Mouse (Mus musculus) MEL (cell line): Measurements from ENCODE around the gene Ranbp2. TPM values are rescaled to one million over a fixed set of nuclear protein-coding genes. Genes with fewer than 3 reads are reported as not detected.

Experiments used
- DNase-seq: peaks from one replicate; pipeline ENCODE4 v3.0.0; 2011; ENCODE audit warnings: low read depth, low spot score
- H3K27ac ChIP-seq: 2 replicates; pipeline ENCODE4 v1.5.1; 2012; ENCODE audit warnings: low read depth, mild to moderate bottlenecking, control low read depth, low read length, moderate library complexity; ENCODE audit not compliant: control insufficient read depth
- H3K27me3 ChIP-seq, 2 experiments: fragments of 150-350 bp in 1 of 2; sonication (generic) in 1 of 2; 2 replicates each; pipeline ENCODE4 v1.6.1; 2012; ENCODE audit warnings: low read length in 2 of 2, mild to moderate bottlenecking in 2 of 2, improper control_type of control experiment in 1 of 2, moderate library complexity in 1 of 2; ENCODE audit not compliant: insufficient read depth in 2 of 2, control insufficient read depth in 1 of 2
- H3K36me3 ChIP-seq, 2 experiments: 2 replicates each; pipeline ENCODE4 v1.6.1; 2012 to 2014; ENCODE audit warnings: low read length in 2 of 2, improper control_type of control experiment in 1 of 2, inconsistent platforms in 1 of 2, mild to moderate bottlenecking in 1 of 2; ENCODE audit not compliant: insufficient read depth in 2 of 2, control insufficient read depth in 1 of 2
- H3K4me1 ChIP-seq, 2 experiments: fragments of 150-350 bp in 1 of 2; sonication (generic) in 1 of 2; 2 replicates each; pipeline ENCODE4 v1.6.1; 2012; ENCODE audit warnings: low read length in 2 of 2, improper control_type of control experiment in 1 of 2, mild to moderate bottlenecking in 1 of 2; ENCODE audit not compliant: insufficient read depth in 2 of 2, control insufficient read depth in 1 of 2
- H3K4me3 ChIP-seq, 2 experiments: fragments of 150-350 bp in 1 of 2; sonication (generic) in 1 of 2; 2 replicates each; pipeline ENCODE4 v1.5.1; 2012; ENCODE audit warnings: low read depth in 2 of 2, low read length in 2 of 2, mild to moderate bottlenecking in 2 of 2, moderate library complexity in 2 of 2, control low read depth in 1 of 2, improper control_type of control experiment in 1 of 2; ENCODE audit not compliant: control insufficient read depth in 1 of 2, insufficient read depth in 1 of 2
- H3K79me2 ChIP-seq: 2 replicates; pipeline ENCODE4 v1.6.1; 2012; ENCODE audit warnings: mild to moderate bottlenecking, low read length, moderate library complexity; ENCODE audit not compliant: control insufficient read depth, poor library complexity, insufficient read depth
- H3K9ac ChIP-seq: 2 replicates; pipeline ENCODE4 v1.6.1; 2012; ENCODE audit warnings: low read depth, mild to moderate bottlenecking, control low read depth, low read length, moderate library complexity; ENCODE audit not compliant: control insufficient read depth, poor library complexity, severe bottlenecking
- H3K9me3 ChIP-seq: fragments of 150-350 bp; sonication (generic); replicated peaks from 2 replicates; pipeline ENCODE4 v1.6.1; 2012; ENCODE audit warnings: mild to moderate bottlenecking, low read length, improper control_type of control experiment, moderate library complexity; ENCODE audit not compliant: insufficient read depth
- BHLHE40 ChIP-seq: IDR thresholded peaks from 2 replicates; pipeline ENCODE4 v1.6.1; 2012; ENCODE audit warnings: low read depth, mild to moderate bottlenecking, inconsistent platforms, low read length, improper control_type of control experiment, borderline replicate concordance
- CHD1 ChIP-seq: IDR thresholded peaks from 2 replicates; pipeline ENCODE4 v1.6.1; 2012; ENCODE audit warnings: low read depth, mild to moderate bottlenecking, inconsistent platforms, low read length, improper control_type of control experiment
- CTCF ChIP-seq, 3 experiments: IDR thresholded peaks in 2 of 3; conservative IDR thresholded peaks in 1 of 3; 2 replicates each; pipeline ENCODE4 v1.5.1; 2011 to 2012; ENCODE audit warnings: low read length in 3 of 3, low read depth in 2 of 3, mild to moderate bottlenecking in 2 of 3, improper control_type of control experiment in 1 of 3, inconsistent platforms in 1 of 3, mixed read lengths in 1 of 3, moderate library complexity in 1 of 3; ENCODE audit not compliant: control insufficient read depth in 1 of 3, insufficient read depth in 1 of 3, poor library complexity in 1 of 3, severe bottlenecking in 1 of 3
- E2F4 ChIP-seq: IDR thresholded peaks from 2 replicates; pipeline ENCODE4 v1.6.1; 2011; ENCODE audit warnings: low read depth, low read length, improper control_type of control experiment, borderline replicate concordance
- GATA1 ChIP-seq: IDR thresholded peaks from 2 replicates; pipeline ENCODE4 v1.6.1; 2011; ENCODE audit warnings: low read depth, low read length, improper control_type of control experiment
- JUND ChIP-seq: IDR thresholded peaks from 2 replicates; pipeline ENCODE4 v1.6.1; 2011; ENCODE audit warnings: low read depth, mild to moderate bottlenecking, improper control_type of control experiment, low read length
- KAT2A ChIP-seq: conservative IDR thresholded peaks from 2 replicates; pipeline ENCODE4 v1.6.1; 2012; ENCODE audit warnings: low read depth, low read length, improper control_type of control experiment, inconsistent platforms
- MAZ ChIP-seq: IDR thresholded peaks from 2 replicates; pipeline ENCODE4 v1.6.1; 2012; ENCODE audit warnings: low read depth, mild to moderate bottlenecking, inconsistent platforms, low read length, improper control_type of control experiment
- MEF2A ChIP-seq: IDR thresholded peaks from 2 replicates; pipeline ENCODE4 v1.6.1; 2014; ENCODE audit warnings: low read depth, mild to moderate bottlenecking, inconsistent platforms, low read length, improper control_type of control experiment; ENCODE audit not compliant: poor library complexity, insufficient replicate concordance, severe bottlenecking; ENCODE audit errors: extremely low read depth
- MXI1 ChIP-seq: IDR thresholded peaks from 2 replicates; pipeline ENCODE4 v1.6.1; 2011; ENCODE audit warnings: mild to moderate bottlenecking, low read depth, low read length, improper control_type of control experiment
- MYC ChIP-seq: IDR thresholded peaks from 2 replicates; pipeline ENCODE4 v1.6.1; 2011; ENCODE audit warnings: low read depth, mild to moderate bottlenecking, low read length, improper control_type of control experiment, moderate library complexity
- NRF1 ChIP-seq: IDR thresholded peaks from 2 replicates; pipeline ENCODE4 v1.6.1; 2014; ENCODE audit warnings: low read depth, mild to moderate bottlenecking, inconsistent platforms, low read length, improper control_type of control experiment, moderate library complexity; ENCODE audit not compliant: poor library complexity, insufficient read depth, severe bottlenecking
- RCOR1 ChIP-seq: IDR thresholded peaks from 2 replicates; pipeline ENCODE4 v1.6.1; 2012; ENCODE audit warnings: low read depth, mild to moderate bottlenecking, inconsistent platforms, low read length, improper control_type of control experiment
- TBP ChIP-seq: IDR thresholded peaks from 2 replicates; pipeline ENCODE4 v1.8.0; 2011; ENCODE audit warnings: low read depth, low read length, improper control_type of control experiment
- UBTF ChIP-seq: IDR thresholded peaks from 2 replicates; pipeline ENCODE4 v1.6.1; 2012; ENCODE audit warnings: low read depth, mild to moderate bottlenecking, inconsistent platforms, low read length, improper control_type of control experiment, moderate library complexity, borderline replicate concordance; ENCODE audit not compliant: insufficient read depth
- USF1 ChIP-seq: IDR thresholded peaks from 2 replicates; pipeline ENCODE4 v1.6.1; 2014; ENCODE audit warnings: low read depth, mild to moderate bottlenecking, inconsistent platforms, low read length, improper control_type of control experiment, moderate library complexity
- USF2 ChIP-seq, 2 experiments: IDR thresholded peaks; 2 replicates each; pipeline ENCODE4 v1.6.1; 2011 to 2012; ENCODE audit warnings: improper control_type of control experiment in 2 of 2, low read length in 2 of 2, borderline replicate concordance in 1 of 2, inconsistent platforms in 1 of 2, low read depth in 1 of 2, mild to moderate bottlenecking in 1 of 2; ENCODE audit not compliant: insufficient read depth in 1 of 2
- ZC3H11A ChIP-seq: IDR thresholded peaks from 2 replicates; pipeline ENCODE4 v1.6.1; 2012; ENCODE audit warnings: low read depth, mild to moderate bottlenecking, inconsistent platforms, low read length, improper control_type of control experiment
- ZKSCAN1 ChIP-seq: IDR thresholded peaks from 2 replicates; pipeline ENCODE4 v1.6.1; 2012; ENCODE audit warnings: low read depth, mild to moderate bottlenecking, inconsistent platforms, low read length, improper control_type of control experiment, moderate library complexity
- ZNF384 ChIP-seq: IDR thresholded peaks from 2 replicates; pipeline ENCODE4 v1.6.1; 2012; ENCODE audit warnings: low read depth, mild to moderate bottlenecking, inconsistent platforms, low read length, improper control_type of control experiment
- polyA plus RNA-seq, 2 experiments: library from polyadenylated mRNA; stranded (reverse) in 1 of 2; unstranded in 1 of 2; fragments of >175 nt in 1 of 2; fragments of >200 nt in 1 of 2; gene quantifications; 2 replicates each; pipeline versions ENCODE4 v1.2.1 to v1.2.4; 2012; ENCODE audit warnings: low replicate concordance in 2 of 2, low read depth in 1 of 2; ENCODE audit not compliant: insufficient read length in 2 of 2, insufficient read depth in 1 of 2, missing spikeins in 1 of 2
- total RNA-seq: library from RNA; depleted of rRNA; stranded (reverse); fragments of 300-350 nt; gene quantifications from 2 replicates; pipeline ENCODE4 v1.2.3, GENCODE M21; 2012

Ranbp2 gene
- total and polyA plus RNA-seq, 3 experiments = 52.3 to 114 (median 73.5) TPM

- Histone ChIP-seq H3K4me3 (no peak overlapping the region), H3K36me3 (peaks cover 0 to 2% of the 10 kb centered on the region in 2 experiments; a peak in 2 of 4 replicates), H3K27ac (no peak overlapping the region), H3K4me1 (no peaks in the 10 kb centered on the region), H3K79me2 (no peaks in the 10 kb centered on the region), H3K27me3 (no peaks in the 10 kb centered on the region), H3K9me3 (no peaks in the 10 kb centered on the region), H3K9ac (no peak overlapping the region)
- no peak for DNase-seq
- TF ChIP-seq JUND (no peak), ZC3H11A (no peak), MYC (no peak), TBP (no peak), BHLHE40 (no peak), USF1 (no peak), RCOR1 (no peak), ZKSCAN1 (no peak), MXI1 (no peak), KAT2A (no peak), UBTF (no peak), USF2 (IDR thresholded peaks at IDR 0.05; ENCODE audit: borderline replicate concordance in 1 of 2, insufficient read depth in 1 of 2, low read depth in 1 of 2, low read length in 2 of 2) (no peak), NRF1 (no peak), CHD1 (no peak), GATA1 (no peak), E2F4 (no peak), MAZ (no peak), ZNF384 (no peak)
Measured at GRCm38 (mm10) chr10:58401838-58402237, 44.9 kb upstream of the Ranbp2 start.

GRCm38 (mm10) chr10:58404639-58405038, 42.1 kb upstream of the Ranbp2 start:
- Histone ChIP-seq H3K9me3 (no peaks in the 10 kb centered on the region), H3K9ac (no peak overlapping the region), H3K27ac (no peak overlapping the region), H3K4me1 (no peaks in the 10 kb centered on the region), H3K4me3 (no peak overlapping the region), H3K79me2 (no peaks in the 10 kb centered on the region), H3K36me3 (peaks cover 0 to 2% of the 10 kb centered on the region in 2 experiments; a peak in 2 of 4 replicates), H3K27me3 (no peaks in the 10 kb centered on the region)
- no peak for DNase-seq
- TF ChIP-seq USF1 (no peak), MAZ (no peak), MEF2A (no peak), CTCF (IDR thresholded peaks at IDR 0.05 in 2 of 3, conservative IDR thresholded peaks at IDR 0.05 in 1 of 3; ENCODE audit: control insufficient read depth in 1 of 3, insufficient read depth in 1 of 3, low read depth in 2 of 3, low read length in 3 of 3, poor library complexity in 1 of 3, severe bottlenecking in 1 of 3) (no peak)
